Mouse (Mus musculus) lung, adult 2 months (tissue): ENCODE measurements around the gene Sacs.

ENCODE experiments used
- CTCF ChIP-seq: fragments of 200-500 bp; IDR thresholded peaks from 2 replicates; pipeline ENCODE4 v1.5.1; 2011; ENCODE audit warnings: mild to moderate bottlenecking, low read length, control low read depth; ENCODE audit not compliant: insufficient read depth
- POLR2A ChIP-seq: fragments of 200-500 bp; IDR thresholded peaks from 2 replicates; pipeline ENCODE4 v1.6.1; 2011; ENCODE audit warnings: low read depth, mild to moderate bottlenecking, control low read depth, low read length, borderline replicate concordance; ENCODE audit errors: extremely low read depth

DNA sequence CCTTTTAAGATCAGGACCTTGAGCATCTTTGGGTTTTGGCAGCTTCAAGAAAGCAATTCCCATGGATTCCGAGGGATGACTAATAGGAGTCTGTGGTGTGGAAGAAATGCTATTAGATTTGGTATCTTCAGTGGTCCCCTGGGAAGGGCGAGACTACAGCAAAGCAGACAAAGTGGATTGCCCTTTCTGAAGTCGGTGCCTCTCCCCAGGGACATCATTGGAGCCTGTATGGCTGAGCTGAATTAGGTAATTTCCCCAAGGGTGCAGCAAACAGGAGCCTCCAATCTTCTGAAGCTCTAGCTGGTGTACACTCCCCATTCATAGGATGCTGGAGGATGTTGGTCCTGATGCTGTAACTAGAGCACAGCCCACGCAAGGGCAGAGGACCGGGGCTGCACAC is 847 bp upstream of the Sacs start:
- no peak for TF ChIP-seq CTCF
- TF ChIP-seq POLR2A, result no peak
